Mouse (Mus musculus): Measurements from ENCODE around the gene Fcrla.
A peak's percentile ranks its signal among the peaks of the same experiment; 100 is the strongest.

The Fcrla gene

DNA sequence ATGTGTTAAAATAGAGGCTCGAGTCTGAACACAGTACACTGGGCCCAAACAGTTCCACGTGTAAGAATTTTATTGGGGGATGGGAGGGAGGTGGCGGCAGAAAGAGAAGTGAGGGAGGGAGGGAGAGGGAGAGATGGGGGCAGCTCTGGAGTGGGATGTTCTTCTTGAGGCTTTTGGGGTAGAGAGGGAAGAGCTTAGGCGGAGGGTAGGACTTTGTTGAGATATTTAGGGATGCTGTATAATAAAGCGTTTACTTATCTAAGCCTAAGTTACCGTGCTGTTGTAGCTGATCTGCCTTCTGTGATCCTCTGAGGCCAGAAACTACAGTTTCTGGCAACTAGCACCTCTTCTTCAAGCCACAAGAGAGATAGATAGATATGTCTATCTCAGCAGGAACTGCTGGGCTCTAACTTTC is 41.3 kb downstream of the Fcrla start:
- no peak for DNase-seq (ENCODE audit: low read depth, low spot score)

DNA sequence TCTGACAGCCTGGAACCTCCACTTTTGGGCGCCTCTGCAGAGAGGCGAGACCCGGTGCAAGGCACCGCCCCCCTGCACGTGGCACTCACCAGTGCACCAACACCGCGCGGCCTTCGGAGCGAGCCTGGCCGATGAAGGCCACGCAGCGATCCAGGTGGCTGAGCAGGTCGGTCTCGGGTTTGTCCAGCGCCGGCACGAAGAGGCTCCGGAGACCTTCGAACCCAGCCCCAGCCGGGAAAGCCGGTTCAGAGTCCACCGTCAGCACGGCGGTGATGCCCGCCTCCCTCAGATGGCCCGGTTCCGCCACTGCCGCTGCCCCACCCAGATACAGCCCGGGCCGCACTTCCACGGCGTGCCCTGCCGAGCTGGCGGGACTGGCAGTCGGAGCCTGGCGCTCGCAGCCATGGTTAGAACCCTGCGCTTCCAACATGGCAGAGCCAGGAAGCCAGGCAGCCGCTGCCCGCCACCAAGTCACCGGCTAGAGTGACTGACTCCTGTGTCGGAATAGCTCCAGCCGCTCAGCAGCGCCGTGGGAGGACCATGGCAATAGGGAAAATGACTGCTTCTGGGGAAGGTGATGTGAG is 42.3 kb downstream of the Fcrla start, which contains the start of the genes Gm26620 and Dusp12:
Gene Gm26620, plus strand, starts transcription at position 88 of the 584 bp plus-strand sequence.
Gene Dusp12, minus strand, starts transcription at position 563 of the 584 bp plus-strand sequence.
- DNase-seq (ENCODE audit: low read depth, low spot score): peak; percentile 85

DNA sequence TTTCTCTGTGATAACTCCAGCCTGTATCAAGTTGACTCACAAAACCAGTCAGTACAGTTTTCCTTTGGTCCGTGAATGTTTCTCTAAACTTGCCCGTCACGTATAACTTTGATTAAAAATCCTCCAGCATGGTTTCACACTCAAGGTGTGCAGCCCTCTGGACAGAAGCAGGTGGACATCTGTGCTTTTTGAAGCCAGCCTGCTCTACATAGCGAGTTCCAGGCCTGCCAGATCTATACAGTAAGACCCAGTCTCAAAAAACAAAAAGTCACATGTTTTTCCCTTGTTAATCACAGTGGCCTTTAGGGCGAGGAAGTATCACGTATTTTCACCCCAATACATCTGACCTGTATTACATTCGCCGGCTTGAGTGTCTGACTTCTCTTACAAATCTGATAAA is 43.0 kb downstream of the Fcrla start:
- no peak for DNase-seq (ENCODE audit: low read depth, low spot score)

DNA sequence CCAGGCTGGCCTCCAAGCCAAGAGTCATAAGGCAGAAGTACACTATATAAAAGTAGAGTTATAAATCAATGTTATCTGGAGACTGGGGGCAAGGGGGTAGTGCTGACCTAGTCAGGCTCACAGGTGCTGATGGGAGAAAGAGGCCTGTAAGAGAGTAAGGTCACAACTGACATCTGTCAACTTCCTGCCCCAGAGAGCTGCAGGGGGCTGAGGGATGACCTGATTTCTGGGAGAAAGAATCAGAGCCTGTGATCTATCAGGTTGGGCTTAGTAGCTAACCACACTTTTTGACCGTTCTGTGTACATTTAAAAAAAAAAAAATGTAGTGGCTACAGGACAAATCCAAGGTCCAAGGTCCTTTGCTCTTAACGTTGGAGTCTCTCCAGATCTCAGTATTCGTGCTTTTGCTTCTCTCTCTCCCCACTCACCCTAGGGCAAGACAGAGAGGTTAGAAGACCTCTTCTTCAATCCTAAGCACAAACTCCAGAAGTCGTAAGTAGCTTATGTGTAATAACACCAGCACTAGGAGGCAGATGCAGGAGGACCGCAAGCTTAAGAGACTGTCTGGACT is 44.4 kb downstream of the Fcrla start:
- no peak for DNase-seq (ENCODE audit: low read depth, low spot score)

DNA sequence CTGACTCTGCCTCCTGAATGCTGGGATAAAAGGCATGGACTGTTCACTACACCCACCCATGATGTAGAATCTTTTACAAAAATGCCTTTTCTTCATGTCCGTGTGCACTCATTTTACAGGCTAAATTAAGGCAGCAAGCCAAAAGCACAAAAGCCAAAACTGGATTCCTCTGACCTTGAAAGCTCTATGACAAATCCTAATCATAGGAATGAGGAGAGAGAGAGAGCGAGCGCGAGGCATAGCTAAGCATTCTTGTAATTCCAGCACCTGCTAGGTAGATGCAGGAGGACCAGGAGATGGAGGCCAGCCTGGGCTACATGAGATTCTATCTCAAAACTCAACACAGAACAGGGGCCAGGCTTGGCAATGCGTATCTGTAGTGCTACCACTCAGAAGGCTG is 50.5 kb downstream of the Fcrla start:
- no peak for DNase-seq (ENCODE audit: low read depth, low spot score)

DNA sequence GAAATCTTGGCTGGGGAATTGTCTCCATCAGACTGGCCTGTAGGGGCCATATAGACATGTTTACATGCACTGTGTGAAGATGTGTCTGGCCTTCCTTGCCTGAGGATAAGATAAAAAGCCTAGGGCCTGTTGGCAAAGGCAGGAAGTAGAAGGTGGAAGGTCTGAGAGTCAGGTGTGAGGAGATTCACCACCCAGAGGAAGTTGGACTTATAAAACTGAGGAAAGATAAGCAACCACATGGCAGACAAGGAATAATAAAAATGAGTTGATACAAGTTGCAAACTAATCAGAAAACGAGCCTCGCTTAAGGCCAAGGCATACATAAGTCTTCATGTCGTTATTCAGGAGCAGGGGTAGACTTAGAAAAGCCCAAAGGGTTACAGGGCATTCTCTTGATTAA is 51.7 kb downstream of the Fcrla start:
- DNase-seq (ENCODE audit: low read depth, low spot score): no peak

DNA sequence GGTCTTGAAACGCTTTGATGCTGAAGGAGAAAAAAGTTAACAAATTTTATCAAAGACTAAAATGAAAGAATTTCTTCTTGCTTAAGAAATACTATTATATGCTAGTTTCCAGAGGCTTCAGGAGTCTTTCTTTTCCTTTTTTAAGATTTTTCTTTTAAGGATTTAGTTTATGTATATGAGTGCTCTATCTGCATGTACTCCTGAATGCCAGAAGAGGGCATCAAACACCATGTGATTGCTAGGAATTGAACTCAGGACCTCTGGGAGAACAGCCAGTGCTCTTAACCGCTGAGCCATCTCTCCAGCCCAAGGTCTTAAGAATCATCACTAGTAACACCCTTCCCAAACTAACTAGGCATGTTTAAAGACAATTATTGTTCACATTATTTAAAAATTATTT is 55.4 kb downstream of the Fcrla start:
- no peak for DNase-seq (ENCODE audit: low read depth, low spot score)

DNA sequence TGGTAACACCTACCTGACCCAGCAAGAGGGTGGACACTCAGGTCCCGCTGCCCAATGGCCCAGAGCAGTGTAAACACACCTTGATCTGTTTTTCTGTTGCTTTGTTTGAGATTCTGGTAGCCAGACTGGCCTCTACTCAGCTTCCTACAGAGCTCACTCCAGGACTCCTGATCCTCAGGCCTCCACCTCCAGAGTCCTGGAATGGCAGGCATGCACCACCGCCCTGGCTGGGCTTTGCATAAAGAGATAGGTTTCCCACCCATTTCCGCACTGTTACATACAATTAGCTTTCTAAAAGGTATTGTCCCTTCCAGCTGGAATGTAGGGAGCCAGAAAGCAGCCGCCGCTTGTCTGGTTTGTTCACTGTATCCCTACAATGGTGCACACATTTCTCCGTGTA is 56.0 kb downstream of the Fcrla start:
- DNase-seq (ENCODE audit: low read depth, low spot score): no peak

DNA sequence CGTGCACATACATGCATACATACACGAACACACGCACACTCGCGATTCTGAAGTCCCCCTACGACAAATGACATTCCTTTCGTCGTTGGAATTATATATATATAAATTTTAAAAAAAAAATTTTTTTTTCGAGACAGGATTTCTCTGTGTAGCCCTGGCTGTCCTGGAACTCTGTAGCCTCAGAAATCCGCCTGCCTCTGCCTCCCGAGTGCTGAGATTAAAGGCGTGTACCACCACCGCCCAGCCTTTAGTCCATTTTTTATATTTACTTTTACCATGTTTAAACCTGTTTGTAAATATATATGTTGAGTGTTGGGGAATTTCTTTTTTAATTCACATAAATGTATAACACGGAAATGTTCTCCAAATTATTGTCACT is 58.5 kb downstream of the Fcrla start:
- DNase-seq (ENCODE audit: low read depth, low spot score): no peak

DNA sequence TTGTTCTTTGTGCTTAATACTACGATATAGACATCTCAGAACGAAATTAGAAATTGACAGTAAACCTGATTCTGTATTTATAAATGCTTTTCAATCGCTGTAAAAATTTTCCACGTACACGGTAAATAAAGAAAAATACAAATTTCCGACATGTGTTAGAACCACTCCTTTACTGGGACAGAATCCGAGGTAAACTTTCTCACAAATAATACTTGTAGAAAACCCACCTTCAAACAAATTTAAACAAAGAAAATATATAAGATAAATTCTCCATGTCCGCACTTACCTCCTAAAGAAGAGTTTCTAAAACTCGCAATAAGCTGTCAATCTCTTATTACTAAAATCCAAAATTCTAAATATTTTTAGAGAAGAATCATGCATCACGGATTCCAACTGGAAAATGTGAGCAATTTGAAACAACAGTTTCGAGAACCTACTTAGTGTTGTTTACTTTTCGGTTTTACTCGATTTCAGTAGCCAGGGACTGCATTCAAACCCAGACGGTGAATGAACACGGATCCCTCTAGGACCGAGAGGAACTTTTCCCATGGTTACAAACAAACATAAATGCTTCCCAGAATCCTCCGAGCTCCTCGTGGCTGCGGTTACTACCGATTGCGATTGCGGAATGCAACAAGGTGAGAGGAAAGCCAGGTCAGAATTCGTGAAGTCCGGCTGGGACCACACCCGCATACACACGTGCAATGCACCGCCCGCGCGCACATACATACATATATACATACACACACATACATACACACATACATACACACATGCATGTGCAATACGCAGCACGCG is 59.1 kb downstream of the Fcrla start:
- peak; percentile 78 for DNase-seq (ENCODE audit: low read depth, low spot score)

DNA sequence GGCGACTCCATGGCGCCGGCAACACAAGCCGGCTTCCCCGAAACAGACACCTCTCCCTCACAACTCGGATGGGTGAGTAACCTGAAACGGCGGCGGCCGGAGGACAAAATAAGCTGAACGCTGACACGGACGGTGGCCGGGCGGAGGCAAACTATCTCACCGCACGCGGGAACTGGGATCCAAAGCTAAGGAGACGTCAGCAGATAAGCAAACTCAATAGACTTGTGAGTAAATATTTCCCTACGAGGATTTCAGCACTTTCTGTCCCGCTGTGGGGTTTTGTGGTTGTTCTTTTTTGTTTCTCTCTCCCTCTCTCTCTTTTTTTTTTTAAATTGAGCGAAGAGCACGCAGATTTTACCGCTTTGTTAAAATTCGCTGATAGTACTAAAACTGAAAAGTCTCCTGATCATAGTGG is 59.7 kb downstream of the Fcrla start, which contains the start of gene Atf6:
Gene Atf6, minus strand, starts transcription at position 81 of the 415 bp plus-strand sequence.
- DNase-seq (ENCODE audit: low read depth, low spot score): peak; percentile 78
